In genomic region chr4:133583690-133584058, GRCm38 (mm10) we compare ENCODE assay signal across 8 mouse cellular contexts. TPM values are rescaled to one million over a fixed set of nuclear protein-coding genes. Genes with fewer than 3 reads are reported as not detected.
DNase-seq lines count a peak whose midpoint lies in the region; ATAC-seq lines count a peak whose summit lies in the region.

No protein-coding gene starts in this region.

- peaks cover 68% of the 10 kb centered on the region for H3K36me3 ChIP-seq in kidney, embryonic 15.5 days
- peaks cover 48% of the 10 kb centered on the region for H3K36me3 ChIP-seq in hindbrain, embryonic 15.5 days
- peaks cover 33% of the 10 kb centered on the region for H3K36me3 ChIP-seq in midbrain, embryonic 15.5 days (replicated peaks)

- peak overlapping the region; percentile 83 for H3K9ac ChIP-seq in kidney, embryonic 15.5 days
- H3K9ac ChIP-seq in hindbrain, embryonic 15.5 days, result peak overlapping the region; percentile 78
- H3K9ac ChIP-seq in midbrain, embryonic 15.5 days, result peak overlapping the region; percentile 68

- no peaks in the 10 kb centered on the region for H3K27me3 ChIP-seq in kidney, embryonic 15.5 days
- no peaks in the 10 kb centered on the region for H3K27me3 ChIP-seq in hindbrain, embryonic 15.5 days
- no peaks in the 10 kb centered on the region for H3K27me3 ChIP-seq in midbrain, embryonic 15.5 days (replicated peaks)

- no peak for DNase-seq in kidney, adult 8-10 months
- DNase-seq in urinary bladder, adult 2 months (ENCODE audit: low spot score), result no peak
- DNase-seq in adrenal gland, postnatal 25 days, result no peak
- no peak for DNase-seq in adrenal gland, adult 8-10 months

- H3K4me3 ChIP-seq in kidney, embryonic 15.5 days (replicated peaks), result peak overlapping the region; percentile 92
- H3K4me3 ChIP-seq in brown adipose tissue, adult 24 weeks (ENCODE audit: insufficient read depth, low read depth, low read length), result peak overlapping the region; percentile 68
- H3K4me3 ChIP-seq in hindbrain, embryonic 15.5 days, result peak overlapping the region; percentile 89
- H3K4me3 ChIP-seq in midbrain, embryonic 15.5 days, result peak overlapping the region; percentile 94

- 53% methylated on average over 6 of the region's 6 CpGs for WGBS in kidney, embryonic 15.5 days
- WGBS in hindbrain, embryonic 15.5 days, result 59% methylated on average over 6 of the region's 6 CpGs
- WGBS in midbrain, embryonic 15.5 days, result 61% methylated on average over 6 of the region's 6 CpGs

- no peaks in the 10 kb centered on the region for H3K9me3 ChIP-seq in kidney, embryonic 15.5 days (replicated peaks)
- H3K9me3 ChIP-seq in hindbrain, embryonic 15.5 days, result no peaks in the 10 kb centered on the region
- no peaks in the 10 kb centered on the region for H3K9me3 ChIP-seq in midbrain, embryonic 15.5 days

- peak; percentile 64 for ATAC-seq in kidney, embryonic 15.5 days (replicated peaks; ENCODE audit: low FRiP score)
- ATAC-seq in hindbrain, embryonic 15.5 days (ENCODE audit: low FRiP score, low read depth), result peak; percentile 52
- ATAC-seq in midbrain, embryonic 15.5 days (replicated peaks), result no peak; the same call in 1 of the 2 replicates

- H3K4me1 ChIP-seq in kidney, embryonic 15.5 days, result peaks cover 20% of the 10 kb centered on the region
- H3K4me1 ChIP-seq in brown adipose tissue, adult 24 weeks (ENCODE audit: control insufficient read depth, insufficient read depth, insufficient read length, low read length), result peaks cover 4% of the 10 kb centered on the region; the same call in 1 of the 2 replicates
- peaks cover 19% of the 10 kb centered on the region for H3K4me1 ChIP-seq in hindbrain, embryonic 15.5 days (replicated peaks)
- peaks cover 24% of the 10 kb centered on the region for H3K4me1 ChIP-seq in midbrain, embryonic 15.5 days

- H3K4me2 ChIP-seq in kidney, embryonic 15.5 days, result peak overlapping the region; percentile 100
- H3K4me2 ChIP-seq in hindbrain, embryonic 15.5 days, result peak overlapping the region; percentile 96
- H3K4me2 ChIP-seq in midbrain, embryonic 15.5 days, result peak overlapping the region; percentile 100

- peak overlapping the region; percentile 85 for H3K27ac ChIP-seq in kidney, embryonic 15.5 days
- peak overlapping the region; percentile 71 for H3K27ac ChIP-seq in brown adipose tissue, adult 24 weeks (replicated peaks; ENCODE audit: low read depth, low read length)
- peak overlapping the region; percentile 82 for H3K27ac ChIP-seq in hindbrain, embryonic 15.5 days (replicated peaks)
- H3K27ac ChIP-seq in midbrain, embryonic 15.5 days, result peak overlapping the region; percentile 82

RNA-seq across cellular contexts. Expression of gene Gpn2, which starts 0.5 kb away (rescaled TPM):
- polyA plus RNA-seq in kidney, embryonic 15.5 days (2015; fragmentation: Nextera tagmentation; extraction: Ambion mirVana), result 19.8 and 20.3 TPM in 2 replicates
- 8.1 TPM in 2 replicates for polyA plus RNA-seq in brown adipose tissue, adult 24 weeks (2012; ENCODE audit: insufficient read depth, insufficient read length, missing spikeins)
- polyA plus RNA-seq in hindbrain, embryonic 15.5 days (2015; fragmentation: Nextera tagmentation; extraction: Ambion mirVana), result 17.6 and 19.7 TPM in 2 replicates
- polyA plus RNA-seq in midbrain, embryonic 15.5 days (2015; fragmentation: Nextera tagmentation; extraction: Ambion mirVana), result 18.2 and 21.2 TPM in 2 replicates
- polyA plus RNA-seq in urinary bladder, adult 2 months (2012; rRNA removed), result 20.5 and 25.2 TPM in 2 replicates
- 15.8 and 16.1 TPM in 2 replicates for total RNA-seq in adrenal gland, postnatal 25 days (2021)
- 10 to 100 TPM; 17.0 to 19.4 (median 18.5) TPM for total RNA-seq in adrenal gland, adult 8-10 months (2022)

RNA-seq across cellular contexts. Expression of gene Gpatch3, which starts 9.1 kb away (rescaled TPM):
- polyA plus RNA-seq in kidney, embryonic 15.5 days (2015; fragmentation: Nextera tagmentation; extraction: Ambion mirVana), result 7.4 and 7.8 TPM in 2 replicates
- 0.96 and 1.5 TPM in 2 replicates for polyA plus RNA-seq in brown adipose tissue, adult 24 weeks (2012; ENCODE audit: insufficient read depth, insufficient read length, missing spikeins)
- polyA plus RNA-seq in hindbrain, embryonic 15.5 days (2015; fragmentation: Nextera tagmentation; extraction: Ambion mirVana), result 7.1 and 8.6 TPM in 2 replicates
- 8.1 and 9.1 TPM in 2 replicates for polyA plus RNA-seq in midbrain, embryonic 15.5 days (2015; fragmentation: Nextera tagmentation; extraction: Ambion mirVana)
- 4.5 and 4.6 TPM in 2 replicates for polyA plus RNA-seq in urinary bladder, adult 2 months (2012; rRNA removed)
- 5.9 and 8.3 TPM in 2 replicates for total RNA-seq in adrenal gland, postnatal 25 days (2021)
- 10 to 100 TPM in 2 of 4 experiments, 1 to 10 TPM in 2; 6.1 to 15.6 (median 9.6) TPM for total RNA-seq in adrenal gland, adult 8-10 months (2022)

RNA-seq across cellular contexts. Expression of gene Sfn, which starts 18.3 kb away (rescaled TPM):
- polyA plus RNA-seq in kidney, embryonic 15.5 days (2015; fragmentation: Nextera tagmentation; extraction: Ambion mirVana), result 9.8 and 13.3 TPM in 2 replicates
- 1.2 and 1.3 TPM in 2 replicates for polyA plus RNA-seq in brown adipose tissue, adult 24 weeks (2012; ENCODE audit: insufficient read depth, insufficient read length, missing spikeins)
- polyA plus RNA-seq in hindbrain, embryonic 15.5 days (2015; fragmentation: Nextera tagmentation; extraction: Ambion mirVana), result 2.2 TPM in 2 replicates
- polyA plus RNA-seq in midbrain, embryonic 15.5 days (2015; fragmentation: Nextera tagmentation; extraction: Ambion mirVana), result 1.2 and 3.4 TPM in 2 replicates
- polyA plus RNA-seq in urinary bladder, adult 2 months (2012; rRNA removed), result 218 and 326 TPM in 2 replicates
- 1.3 and 1.7 TPM in 2 replicates for total RNA-seq in adrenal gland, postnatal 25 days (2021)
- total RNA-seq in adrenal gland, adult 8-10 months (2022), result 1 to 10 TPM; 2.0 to 3.0 (median 2.3) TPM

RNA-seq across cellular contexts. Expression of gene Nr0b2, which starts 30.5 kb away (rescaled TPM):
- 0.44 and 0.64 TPM in 2 replicates for polyA plus RNA-seq in kidney, embryonic 15.5 days (2015; fragmentation: Nextera tagmentation; extraction: Ambion mirVana)
- not detected in 2 replicates for polyA plus RNA-seq in brown adipose tissue, adult 24 weeks (2012; ENCODE audit: insufficient read depth, insufficient read length, missing spikeins)
- polyA plus RNA-seq in hindbrain, embryonic 15.5 days (2015; fragmentation: Nextera tagmentation; extraction: Ambion mirVana), result not detected in 2 replicates
- polyA plus RNA-seq in midbrain, embryonic 15.5 days (2015; fragmentation: Nextera tagmentation; extraction: Ambion mirVana), result 0.15 TPM in 1 of 2 replicates, not detected in the other
- not detected in 2 replicates for polyA plus RNA-seq in urinary bladder, adult 2 months (2012; rRNA removed)
- 55.6 and 58.0 TPM in 2 replicates for total RNA-seq in adrenal gland, postnatal 25 days (2021)
- 10 to 100 TPM; 39.6 to 62.0 (median 48.8) TPM for total RNA-seq in adrenal gland, adult 8-10 months (2022)

RNA-seq across cellular contexts. Expression of gene Nudc, which starts 37.9 kb away (rescaled TPM):
- polyA plus RNA-seq in kidney, embryonic 15.5 days (2015; fragmentation: Nextera tagmentation; extraction: Ambion mirVana), result 334 and 359 TPM in 2 replicates
- polyA plus RNA-seq in brown adipose tissue, adult 24 weeks (2012; ENCODE audit: insufficient read depth, insufficient read length, missing spikeins), result 75.2 and 77.0 TPM in 2 replicates
- polyA plus RNA-seq in hindbrain, embryonic 15.5 days (2015; fragmentation: Nextera tagmentation; extraction: Ambion mirVana), result 253 and 272 TPM in 2 replicates
- 246 and 255 TPM in 2 replicates for polyA plus RNA-seq in midbrain, embryonic 15.5 days (2015; fragmentation: Nextera tagmentation; extraction: Ambion mirVana)
- 107 and 117 TPM in 2 replicates for polyA plus RNA-seq in urinary bladder, adult 2 months (2012; rRNA removed)
- total RNA-seq in adrenal gland, postnatal 25 days (2021), result 171 and 211 TPM in 2 replicates
- total RNA-seq in adrenal gland, adult 8-10 months (2022), result 100 to 1,000 TPM; 135 to 175 (median 167) TPM

Comparison
In these comparisons a context has a peak if more than half of its experiments do, and no peak if none do; other contexts are left out.
1. RNA of gene Sfn, which starts 18.3 kb away (polyA plus RNA-seq): 218 to 326 TPM in urinary bladder, adult 2 months; 9.8 to 13.3 TPM in kidney, embryonic 15.5 days, 1.2 to 3.4 TPM in midbrain, embryonic 15.5 days, 2.2 TPM in hindbrain, embryonic 15.5 days and 1.2 to 1.3 TPM in brown adipose tissue, adult 24 weeks; every median in the first group is over 10 times any median in the second.
2. Peak in every context shown above with its lines, with median percentiles within 50 percentile points of each other: H3K27ac ChIP-seq, H3K4me2 ChIP-seq, H3K4me3 ChIP-seq and H3K9ac ChIP-seq.